Mouse (Mus musculus): Measurements from ENCODE around the gene Smpd2.

- TF ChIP-seq NELFE (IDR thresholded peaks at IDR 0.05; ENCODE audit: low read depth, low read length) (no peak), EP300 (IDR thresholded peaks at IDR 0.05; ENCODE audit: low read length) (no peak), CTCF (conservative IDR thresholded peaks at IDR 0.05 in 1 of 2, IDR thresholded peaks at IDR 0.05 in 1 of 2; ENCODE audit: low read depth in 2 of 2, low read length in 2 of 2) (no peak)
Observed at GRCm38 (mm10) chr10:41464401-41464955, 25.7 kb downstream of the Smpd2 start.

Data from CH12.LX (cell line).